Mouse (Mus musculus) myocyte (in vitro differentiated cells): ENCODE results near the gene Dhx34. TPM values are rescaled to one million over a fixed set of nuclear protein-coding genes. Genes with fewer than 3 reads are reported as not detected.

ENCODE experiments used
- H3K27me3 ChIP-seq: one replicate; pipeline ENCODE4 v1.6.1; 2011; ENCODE audit not compliant: control insufficient read depth, insufficient read depth, insufficient read length
- H3K36me3 ChIP-seq: one replicate; pipeline ENCODE4 v1.6.1; 2011; ENCODE audit not compliant: control insufficient read depth, insufficient read depth
- H3K4me2 ChIP-seq: one replicate; pipeline ENCODE4 v1.6.1; 2011; ENCODE audit warnings: low read depth, control low read depth
- H3K4me3 ChIP-seq: one replicate; pipeline ENCODE4 v1.5.1; 2011; ENCODE audit warnings: mild to moderate bottlenecking, control low read depth, moderate library complexity
- H3K79me2 ChIP-seq: one replicate; pipeline ENCODE4 v1.6.1; 2011; ENCODE audit not compliant: control insufficient read depth, insufficient read depth
- H3ac ChIP-seq: one replicate; pipeline ENCODE4 v1.6.1; 2011; ENCODE audit not compliant: control insufficient read depth, insufficient read length
- CEBPB ChIP-seq: IDR thresholded peaks from 2 replicates; pipeline ENCODE4 v1.6.1; 2011; ENCODE audit warnings: mild to moderate bottlenecking, moderate library complexity; ENCODE audit not compliant: poor library complexity, insufficient read depth, severe bottlenecking
- E2F4 ChIP-seq: IDR thresholded peaks from one replicate; pipeline ENCODE4 v1.6.1; 2011; ENCODE audit warnings: mild to moderate bottlenecking, control low read depth, moderate library complexity; ENCODE audit not compliant: insufficient read depth
- MAX ChIP-seq: IDR thresholded peaks from one replicate; pipeline ENCODE4 v1.6.1; 2011; ENCODE audit warnings: low read depth, mild to moderate bottlenecking, control low read depth
- MYOD1 ChIP-seq, 3 experiments: IDR thresholded peaks; one replicate each; pipeline ENCODE4 v1.6.1; 2011; ENCODE audit warnings: control low read depth in 2 of 3, low read depth in 2 of 3, mild to moderate bottlenecking in 2 of 3, moderate library complexity in 1 of 3; ENCODE audit not compliant: insufficient read length in 2 of 3, control insufficient read depth in 1 of 3
- MYOG ChIP-seq, 3 experiments: IDR thresholded peaks; one replicate each; pipeline ENCODE4 v1.6.1; 2011; ENCODE audit warnings: control low read depth in 2 of 3, low read depth in 2 of 3, mild to moderate bottlenecking in 2 of 3; ENCODE audit not compliant: insufficient read length in 2 of 3, control insufficient read depth in 1 of 3, insufficient read depth in 1 of 3
- POLR2A ChIP-seq: IDR thresholded peaks from one replicate; pipeline ENCODE4 v1.6.1; 2011; ENCODE audit warnings: low read depth, mild to moderate bottlenecking, control low read depth, moderate library complexity; ENCODE audit not compliant: insufficient read length
- POLR2AphosphoS2 ChIP-seq: IDR thresholded peaks from one replicate; pipeline ENCODE4 v1.6.1; 2011; ENCODE audit warnings: low read depth, control low read depth; ENCODE audit not compliant: insufficient read length
- REST ChIP-seq: IDR thresholded peaks from one replicate; pipeline ENCODE4 v1.6.1; 2011; ENCODE audit warnings: mild to moderate bottlenecking, control low read depth, moderate library complexity; ENCODE audit not compliant: insufficient read depth, insufficient read length
- SRF ChIP-seq: IDR thresholded peaks from one replicate; pipeline ENCODE4 v1.6.1; 2011; ENCODE audit warnings: low read depth; ENCODE audit not compliant: control insufficient read depth, insufficient read length
- TCF12 ChIP-seq: IDR thresholded peaks from one replicate; pipeline ENCODE4 v1.6.1; 2011; ENCODE audit warnings: mild to moderate bottlenecking, control low read depth; ENCODE audit not compliant: poor library complexity, insufficient read depth, severe bottlenecking
- TCF3 ChIP-seq: IDR thresholded peaks from one replicate; pipeline ENCODE4 v1.6.1; 2011; ENCODE audit warnings: low read depth, control low read depth; ENCODE audit not compliant: insufficient read length
- USF1 ChIP-seq: IDR thresholded peaks from one replicate; pipeline ENCODE4 v1.6.1; 2011; ENCODE audit warnings: low read depth, mild to moderate bottlenecking, control low read depth, moderate library complexity
- polyA plus RNA-seq: library from polyadenylated mRNA; unstranded; fragments of >200 nt; fragmentation: generic; extraction: Trizol; gene quantifications from one replicate; pipeline ENCODE4 v1.2.1, GENCODE M21; 2012; ENCODE audit warnings: missing spikeins

Dhx34 gene
- polyA plus RNA-seq, 1 experiment, result 9.0 TPM

DNA sequence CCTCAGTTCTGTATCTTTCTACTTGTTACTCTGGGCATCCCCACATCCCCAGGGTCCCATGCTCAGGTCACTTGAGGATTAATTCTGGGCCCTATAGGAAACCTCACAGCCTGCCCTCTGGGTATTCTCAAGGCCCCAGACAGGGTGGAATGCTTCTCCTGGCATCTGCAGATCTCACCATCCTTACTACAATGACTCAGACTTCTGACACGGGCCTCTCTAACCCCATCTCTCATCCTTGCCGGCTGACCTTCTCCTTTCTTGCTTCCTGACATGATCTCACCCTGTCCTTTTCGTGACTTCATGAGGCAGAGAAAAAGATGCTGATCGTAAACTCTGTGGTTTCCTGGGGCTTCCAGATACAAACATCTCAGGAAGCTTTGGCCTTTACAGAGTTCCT lies 32.4 kb upstream of the Dhx34 start:
- no peak overlapping the region for H3K4me2 ChIP-seq
- no peak overlapping the region for H3K4me3 ChIP-seq
- H3K79me2 ChIP-seq, result no peaks in the 10 kb centered on the region
- no peak overlapping the region for H3ac ChIP-seq
- no peak for TF ChIP-seq POLR2A
- TF ChIP-seq CEBPB, result no peak
- no peak for TF ChIP-seq TCF12
- no peak for TF ChIP-seq USF1
- TF ChIP-seq MYOG (IDR thresholded peaks at IDR 0.05; ENCODE audit: control insufficient read depth in 1 of 3, insufficient read depth in 1 of 3, insufficient read length in 2 of 3, low read depth in 2 of 3), result no peak
- TF ChIP-seq SRF, result no peak
- TF ChIP-seq TCF3, result no peak
- no peak for TF ChIP-seq E2F4
- no peaks in the 10 kb centered on the region for H3K36me3 ChIP-seq
- H3K27me3 ChIP-seq, result no peaks in the 10 kb centered on the region

DNA sequence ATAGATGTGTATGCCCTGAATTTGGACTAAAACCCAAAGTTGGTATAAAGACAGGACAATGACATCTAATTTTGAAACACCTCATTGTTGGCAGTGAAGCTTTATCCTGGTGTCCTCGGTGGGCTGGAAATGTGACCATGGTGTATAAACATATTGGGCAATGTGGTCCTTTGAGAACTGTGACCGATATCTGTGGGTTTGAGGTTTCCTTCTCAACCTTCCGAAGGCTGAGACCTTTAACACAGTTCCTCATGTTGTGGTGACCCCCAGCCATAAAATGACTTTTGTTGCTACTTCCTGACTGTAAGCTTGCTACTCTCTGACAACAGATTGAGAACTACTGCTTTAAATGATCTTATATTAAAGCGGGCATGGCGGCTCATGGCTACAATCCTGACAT lies 28.9 kb upstream of the Dhx34 start:
- no peak for TF ChIP-seq POLR2AphosphoS2
- no peak for TF ChIP-seq SRF
- TF ChIP-seq E2F4, result no peak
- TF ChIP-seq USF1, result no peak
- TF ChIP-seq TCF3, result no peak
- no peak for TF ChIP-seq REST
- TF ChIP-seq TCF12, result no peak
- no peak for TF ChIP-seq MAX
- TF ChIP-seq MYOG (IDR thresholded peaks at IDR 0.05; ENCODE audit: control insufficient read depth in 1 of 3, insufficient read depth in 1 of 3, insufficient read length in 2 of 3, low read depth in 2 of 3), result no peak
- TF ChIP-seq CEBPB, result no peak
- TF ChIP-seq MYOD1 (IDR thresholded peaks at IDR 0.05; ENCODE audit: control insufficient read depth in 1 of 3, insufficient read length in 2 of 3, low read depth in 2 of 3), result no peak
- TF ChIP-seq POLR2A, result no peak
- H3K4me2 ChIP-seq, result no peak overlapping the region
- H3K36me3 ChIP-seq, result no peaks in the 10 kb centered on the region
- no peak overlapping the region for H3K4me3 ChIP-seq
- no peaks in the 10 kb centered on the region for H3K79me2 ChIP-seq
- H3K27me3 ChIP-seq, result no peaks in the 10 kb centered on the region
- no peak overlapping the region for H3ac ChIP-seq

DNA sequence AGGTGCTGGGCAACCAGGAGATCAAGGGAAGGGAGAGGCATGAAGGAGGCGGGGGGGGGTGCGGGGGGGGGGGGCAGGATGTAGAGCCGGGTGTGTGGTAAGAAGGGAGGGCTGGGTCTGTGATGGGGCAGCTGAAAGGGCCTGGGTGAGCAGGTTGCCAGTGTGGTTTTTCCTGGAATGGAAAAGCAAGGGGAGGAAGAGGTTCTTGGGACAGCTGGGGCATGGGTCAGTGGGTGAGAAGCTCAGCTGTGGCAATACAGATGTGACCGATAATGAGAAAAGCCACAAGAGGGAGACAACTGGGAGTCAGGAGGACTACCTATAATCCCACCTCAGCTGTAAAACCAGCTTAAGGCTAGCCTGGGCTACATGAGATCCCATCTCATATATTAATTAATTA lies 24.1 kb upstream of the Dhx34 start:
- no peaks in the 10 kb centered on the region for H3K79me2 ChIP-seq
- H3K36me3 ChIP-seq, result no peaks in the 10 kb centered on the region
- no peak overlapping the region for H3K4me3 ChIP-seq
- H3ac ChIP-seq, result no peak overlapping the region
- H3K27me3 ChIP-seq, result no peaks in the 10 kb centered on the region
- no peak overlapping the region for H3K4me2 ChIP-seq
- TF ChIP-seq MYOG (IDR thresholded peaks at IDR 0.05; ENCODE audit: control insufficient read depth in 1 of 3, insufficient read depth in 1 of 3, insufficient read length in 2 of 3, low read depth in 2 of 3) (peak in 2 of 3 experiments; percentile 2 to 63), SRF (no peak), USF1 (no peak), TCF3 (no peak), MYOD1 (IDR thresholded peaks at IDR 0.05; ENCODE audit: control insufficient read depth in 1 of 3, insufficient read length in 2 of 3, low read depth in 2 of 3) (peak in 2 of 3 experiments; percentile 21 to 22), CEBPB (no peak), POLR2A (no peak)

DNA sequence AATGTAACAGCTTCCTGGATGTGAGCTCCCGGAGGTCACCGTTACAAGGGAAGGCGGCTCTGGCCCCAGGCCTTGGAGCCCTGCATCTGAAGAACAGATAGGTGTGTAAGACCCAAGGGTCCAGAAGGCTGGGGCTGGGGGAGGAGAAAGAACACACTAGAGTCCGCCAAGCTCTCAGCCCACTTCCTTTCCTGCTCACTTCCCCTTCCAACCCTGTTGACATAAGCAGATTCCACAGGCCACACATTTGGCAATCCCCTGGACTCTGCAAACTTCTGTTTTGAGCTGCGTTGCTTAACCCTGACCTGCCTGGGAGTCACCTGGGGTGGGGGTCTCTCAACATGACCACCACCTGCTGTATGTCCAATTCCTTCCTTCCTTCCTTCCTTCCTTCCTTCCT lies 22.2 kb upstream of the Dhx34 start, which contains the start of gene C5ar2:
Gene C5ar2 (minus strand): TSS at position 88 of the 400 bp plus-strand sequence.
- TF ChIP-seq POLR2AphosphoS2 (no peak), MAX (no peak), POLR2A (no peak), MYOG (IDR thresholded peaks at IDR 0.05; ENCODE audit: control insufficient read depth in 1 of 3, insufficient read depth in 1 of 3, insufficient read length in 2 of 3, low read depth in 2 of 3) (no peak), TCF3 (no peak)
- H3K4me3 ChIP-seq, result no peak within 1 kb of the TSS
- H3K4me2 ChIP-seq, result no peak within 1 kb of the TSS
- no peaks in the 10 kb centered on the region for H3K79me2 ChIP-seq
- H3ac ChIP-seq, result no peak within 1 kb of the TSS
- H3K27me3 ChIP-seq, result no peaks in the 10 kb centered on the region
- no peaks in the 10 kb centered on the region for H3K36me3 ChIP-seq

DNA sequence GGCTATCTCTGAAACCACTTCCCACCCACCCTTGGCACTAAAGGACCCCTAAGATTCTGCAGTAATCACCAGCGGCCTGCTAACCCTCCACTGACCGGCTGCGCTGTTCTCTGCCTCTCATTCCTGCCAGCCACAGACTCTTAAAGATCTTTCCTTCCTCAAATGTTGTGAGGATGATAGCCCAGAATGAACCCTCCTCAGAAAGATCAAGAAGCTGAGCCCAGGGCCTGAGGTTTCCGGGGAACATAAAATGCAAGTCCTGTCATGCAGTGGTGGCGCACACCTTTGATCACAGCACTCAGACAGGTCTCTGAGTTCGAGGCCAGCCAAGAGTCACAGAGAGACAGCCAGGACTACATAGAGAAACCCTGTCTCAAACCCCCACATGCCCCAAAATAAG lies 20.4 kb upstream of the Dhx34 start:
- no peaks in the 10 kb centered on the region for H3K79me2 ChIP-seq
- H3K27me3 ChIP-seq, result no peaks in the 10 kb centered on the region
- H3K4me3 ChIP-seq, result no peak overlapping the region
- H3ac ChIP-seq, result no peak overlapping the region
- H3K36me3 ChIP-seq, result no peaks in the 10 kb centered on the region
- H3K4me2 ChIP-seq, result no peak overlapping the region
- no peak for TF ChIP-seq POLR2A
- TF ChIP-seq MAX, result no peak
- no peak for TF ChIP-seq POLR2AphosphoS2
- no peak for TF ChIP-seq MYOG (IDR thresholded peaks at IDR 0.05; ENCODE audit: control insufficient read depth in 1 of 3, insufficient read depth in 1 of 3, insufficient read length in 2 of 3, low read depth in 2 of 3)
- no peak for TF ChIP-seq SRF
- no peak for TF ChIP-seq E2F4
- TF ChIP-seq USF1, result no peak
- TF ChIP-seq TCF3, result no peak
- no peak for TF ChIP-seq TCF12
